Mouse (Mus musculus): Measurements from ENCODE around the gene Poc1a.

Poc1a gene

DNA sequence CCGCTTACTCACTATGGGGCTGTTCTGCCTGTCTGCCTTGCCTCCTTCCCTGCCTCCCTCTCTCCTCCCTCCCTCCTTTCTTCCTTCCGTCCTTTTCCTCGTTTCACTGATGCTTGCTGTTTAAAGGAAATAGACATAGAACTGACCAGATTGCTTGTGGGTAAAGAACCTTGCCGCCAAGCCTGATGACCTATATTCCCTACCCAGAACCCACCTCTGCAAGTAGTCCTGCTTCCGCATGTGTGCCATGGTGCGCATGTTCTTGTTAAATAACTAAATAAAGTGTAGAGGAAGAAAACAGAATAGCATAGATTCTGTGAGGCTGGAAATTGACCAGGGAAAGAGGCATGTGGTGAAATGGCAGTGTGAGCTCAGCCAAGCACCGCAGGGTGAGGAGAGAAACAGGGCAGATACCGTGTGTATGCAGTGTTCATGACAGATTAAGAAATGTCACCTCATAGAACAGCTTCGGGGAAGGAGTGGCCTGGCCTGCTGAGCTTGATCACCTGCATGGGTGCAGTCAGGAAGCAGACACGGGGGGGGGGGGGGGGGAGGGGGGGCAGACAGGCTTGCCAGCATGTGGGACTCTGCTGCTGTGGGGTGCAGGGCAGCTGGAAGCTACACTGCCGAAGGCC lies 20.7 kb downstream of the Poc1a start:
- DNase-seq, result peak in 1 of 2 experiments; percentile 19

DNA sequence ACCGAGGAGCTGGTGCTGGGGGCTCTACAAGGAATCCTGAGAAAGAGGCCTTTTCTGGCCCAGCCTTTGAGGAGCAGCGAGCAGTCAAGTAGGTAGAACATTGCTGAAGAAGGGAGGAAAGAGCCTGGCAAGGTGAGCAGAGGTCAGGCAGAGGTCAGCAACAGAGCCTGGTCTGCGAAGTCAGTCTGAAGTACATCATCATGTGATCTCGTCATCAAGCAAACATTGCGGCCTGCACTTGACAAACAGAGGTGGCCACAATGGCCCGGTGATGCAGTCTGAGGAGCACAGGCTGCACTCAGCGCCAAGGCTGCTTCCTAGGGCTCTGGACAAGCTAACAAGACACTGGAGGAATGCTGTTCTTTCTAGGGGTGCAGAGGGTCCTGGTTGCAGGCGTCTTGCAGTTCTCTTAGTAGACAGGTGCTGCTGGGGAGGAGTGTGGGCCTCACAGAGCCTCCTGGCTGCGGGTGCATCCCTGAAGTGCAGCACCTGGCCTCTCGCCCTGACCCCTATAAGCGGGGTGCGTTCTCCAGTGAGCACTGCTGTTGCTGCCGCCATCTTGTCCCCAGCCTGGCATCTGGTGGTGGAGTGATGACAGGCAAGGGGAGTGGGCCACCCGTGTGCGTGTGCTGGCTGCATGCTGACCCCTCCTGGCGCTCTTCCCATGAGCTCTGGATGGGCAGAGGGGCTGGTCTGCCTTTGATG lies 21.7 kb downstream of the Poc1a start:
- no peak for DNase-seq

- DNase-seq, result no peak
Measured at GRCm38 (mm10) chr9:106303460-106303960, 22.6 kb downstream of the Poc1a start.

GRCm38 (mm10) chr9:106305228-106305627 lies 24.4 kb downstream of the Poc1a start:
- DNase-seq, result no peak

- peak; percentile 74 to 77 for DNase-seq
Measured at GRCm38 (mm10) chr9:106306662-106307351, 25.9 kb downstream of the Poc1a start.

GRCm38 (mm10) chr9:106308151-106308550 lies 27.3 kb downstream of the Poc1a start:
- DNase-seq, result no peak

DNA sequence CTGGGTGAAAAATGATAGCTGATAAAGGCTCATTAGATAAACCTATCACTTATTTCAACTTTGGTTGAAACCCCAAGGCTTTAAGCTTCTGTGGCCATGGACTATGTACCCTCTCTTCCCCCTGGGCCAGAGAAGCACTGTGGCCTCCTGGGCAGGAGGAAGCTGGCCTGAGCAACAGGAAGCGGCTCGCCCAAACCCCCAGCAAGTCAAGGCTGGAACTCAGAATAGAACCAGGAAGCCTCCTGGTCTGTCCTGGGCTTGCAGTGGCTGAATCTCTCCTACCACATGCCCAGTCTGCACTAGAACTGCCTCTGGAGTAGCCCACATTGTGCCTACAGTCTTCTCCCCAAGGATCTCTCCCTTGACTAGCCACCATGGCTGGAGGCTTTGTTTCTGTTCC lies 27.7 kb downstream of the Poc1a start:
- DNase-seq, result no peak

- no peak for DNase-seq
Measured at GRCm38 (mm10) chr9:106308983-106309382, 28.1 kb downstream of the Poc1a start.

- DNase-seq, result no peak
Measured at GRCm38 (mm10) chr9:106309859-106310258, 29.0 kb downstream of the Poc1a start.

DNA sequence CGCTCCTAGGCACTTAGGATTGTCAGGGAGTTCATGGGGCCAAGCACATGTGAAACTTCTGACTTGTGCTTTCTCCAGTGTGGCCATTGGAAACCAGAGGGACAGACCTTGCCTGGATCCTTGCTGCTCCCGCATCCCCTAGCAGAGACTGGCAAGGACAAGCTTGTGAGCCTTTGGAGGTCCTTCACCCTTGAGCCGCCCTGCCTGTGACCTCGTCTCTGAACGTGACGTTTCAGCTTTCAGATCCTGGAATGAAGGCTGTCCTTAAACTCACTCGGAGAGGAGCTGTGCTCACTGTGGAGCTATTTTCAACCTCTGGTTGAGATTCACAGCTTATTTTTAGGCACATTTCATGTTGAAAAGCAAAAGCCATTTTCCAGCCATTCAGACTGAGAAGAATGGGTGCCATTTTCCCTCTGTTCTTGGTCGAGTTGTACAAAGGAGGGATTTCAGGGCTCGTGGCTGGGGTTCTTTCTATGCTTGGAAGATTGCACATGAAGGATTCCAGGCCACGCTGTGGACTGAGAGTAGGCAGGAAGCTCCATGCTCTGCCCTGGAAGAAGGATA lies 30.8 kb downstream of the Poc1a start:
- no peak for DNase-seq

GRCm38 (mm10) chr9:106312950-106313360 lies 32.1 kb downstream of the Poc1a start:
- no peak for DNase-seq

GRCm38 (mm10) chr9:106314196-106314595 lies 33.3 kb downstream of the Poc1a start:
- DNase-seq, result no peak

- no peak for DNase-seq
Measured at GRCm38 (mm10) chr9:106318074-106318473, 37.2 kb downstream of the Poc1a start.

DNA sequence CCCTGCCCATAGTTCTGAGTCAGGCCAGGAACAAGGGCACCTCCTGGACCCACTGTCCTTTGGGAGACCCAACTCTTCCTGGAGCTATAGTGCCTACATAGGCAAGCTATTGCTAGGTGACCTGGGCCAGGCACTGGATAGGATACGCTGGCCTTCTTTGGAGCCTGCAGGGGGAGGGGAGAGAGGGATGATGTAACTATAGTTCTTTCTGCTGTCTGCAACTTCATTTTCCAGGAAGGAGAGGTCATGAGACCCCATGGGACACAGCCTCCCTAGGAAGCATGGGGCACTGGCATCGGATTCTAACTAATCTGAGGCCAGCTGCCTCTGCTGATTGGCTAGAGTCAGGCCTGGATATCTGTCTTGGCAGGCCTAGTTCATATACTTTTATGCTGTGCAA lies 38.2 kb downstream of the Poc1a start:
- DNase-seq, result no peak

DNA sequence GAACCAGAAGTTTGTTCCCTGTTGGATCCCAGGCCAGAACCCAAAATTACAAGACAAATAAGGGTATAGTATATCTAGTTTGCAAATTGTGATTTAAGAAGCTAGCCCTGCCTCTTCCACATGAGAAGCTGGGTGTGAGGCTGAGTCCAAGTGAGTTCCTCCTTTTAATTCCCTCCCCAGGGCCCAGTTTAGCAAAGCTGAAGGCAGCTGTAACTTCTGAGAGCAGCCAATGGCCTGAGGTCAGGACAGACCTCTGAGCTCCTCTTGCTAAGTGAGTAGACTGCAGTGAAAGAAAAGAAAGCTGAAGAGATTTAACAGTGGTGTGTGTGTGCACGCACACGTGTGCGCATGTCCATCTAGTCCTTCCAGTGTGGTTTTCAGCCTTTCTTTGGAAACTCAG lies 41.6 kb downstream of the Poc1a start:
- DNase-seq, result no peak

DNA sequence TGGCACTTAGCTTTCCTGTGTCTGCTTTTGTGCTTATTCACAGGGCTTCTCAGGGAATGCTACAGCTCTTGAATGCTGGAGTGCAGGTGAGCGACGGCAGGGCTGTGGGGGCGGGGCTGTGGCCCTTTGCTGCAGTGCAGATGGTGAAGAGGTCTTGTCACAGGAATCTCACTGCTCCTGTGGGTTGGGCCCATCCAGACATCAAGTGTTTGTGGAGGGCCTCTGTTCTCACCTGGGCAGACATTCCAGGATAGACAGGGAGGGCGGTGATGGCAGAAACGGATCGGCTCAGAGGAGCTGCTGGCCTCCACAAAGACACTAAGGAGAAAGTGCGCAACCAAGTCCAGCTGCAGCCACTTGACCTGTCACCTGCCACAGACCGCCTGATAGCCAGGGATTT lies 45.4 kb downstream of the Poc1a start:
- DNase-seq, result no peak

DNA sequence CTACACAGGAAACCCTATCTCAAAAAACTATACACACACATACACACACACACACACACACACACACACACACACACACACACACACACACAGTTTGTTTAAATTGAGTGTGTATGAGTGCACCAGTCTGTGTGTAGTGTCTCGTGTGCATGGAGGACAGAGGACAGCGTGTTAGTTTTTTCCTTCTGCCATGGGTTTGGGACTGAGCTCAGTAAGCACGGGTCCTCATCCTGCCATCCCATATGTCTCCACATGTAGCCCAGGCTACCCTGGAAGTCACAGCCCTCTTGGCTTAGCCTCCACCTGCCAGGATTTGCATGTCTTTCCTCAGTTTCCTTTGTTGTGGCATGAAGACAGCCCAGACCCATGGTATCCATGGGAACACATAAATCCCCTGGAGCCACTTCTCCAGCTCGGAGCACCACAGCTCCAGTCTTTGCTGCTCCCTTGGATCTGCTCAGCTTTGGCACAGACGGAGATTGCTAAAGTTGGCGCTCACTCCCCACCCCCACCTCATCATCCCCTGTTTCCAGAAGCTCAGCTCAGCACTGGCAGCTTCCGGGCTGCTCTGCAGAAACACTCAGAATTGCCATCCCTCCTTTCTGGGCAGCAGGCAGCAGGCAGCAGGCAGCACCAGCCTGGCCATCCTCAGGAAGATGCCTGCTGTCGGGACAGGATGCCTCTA lies 46.4 kb downstream of the Poc1a start:
- DNase-seq, result no peak

DNA sequence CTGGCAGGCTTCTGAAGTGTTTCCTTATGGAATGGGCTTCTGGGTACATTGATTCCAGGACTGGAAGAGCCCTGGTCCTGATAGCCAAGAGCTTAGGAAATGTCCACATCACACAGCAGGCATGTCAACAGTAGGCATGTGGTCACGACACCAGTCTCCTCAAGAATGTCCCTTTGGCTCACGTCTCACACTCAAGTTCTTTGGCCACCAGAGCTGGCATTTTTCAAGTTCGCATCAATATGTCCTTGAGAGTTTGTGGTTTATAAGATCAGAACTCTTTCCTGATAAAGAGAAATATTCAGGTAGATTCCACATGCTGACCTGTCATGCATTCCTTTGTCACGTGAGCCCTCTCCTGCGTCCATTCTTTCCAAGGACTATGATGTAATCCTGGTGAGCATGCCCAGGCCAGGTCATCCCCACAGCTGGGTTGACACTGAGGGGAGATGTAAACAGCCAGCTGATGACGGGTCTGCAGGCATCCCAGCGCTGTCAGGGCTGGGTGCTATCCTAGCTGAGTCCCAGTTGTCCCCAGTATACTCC lies 47.3 kb downstream of the Poc1a start:
- no peak for DNase-seq

- no peak for DNase-seq
Measured at GRCm38 (mm10) chr9:106328772-106329511, 48.1 kb downstream of the Poc1a start.

GRCm38 (mm10) chr9:106332746-106333145 lies 51.9 kb downstream of the Poc1a start:
- DNase-seq, result no peak

GRCm38 (mm10) chr9:106337620-106338019 lies 56.8 kb downstream of the Poc1a start:
- DNase-seq, result no peak

Data from cerebellum, postnatal 36 days (tissue).